ENCODE assay signal across 17 mouse cellular contexts in the genomic region with DNA sequence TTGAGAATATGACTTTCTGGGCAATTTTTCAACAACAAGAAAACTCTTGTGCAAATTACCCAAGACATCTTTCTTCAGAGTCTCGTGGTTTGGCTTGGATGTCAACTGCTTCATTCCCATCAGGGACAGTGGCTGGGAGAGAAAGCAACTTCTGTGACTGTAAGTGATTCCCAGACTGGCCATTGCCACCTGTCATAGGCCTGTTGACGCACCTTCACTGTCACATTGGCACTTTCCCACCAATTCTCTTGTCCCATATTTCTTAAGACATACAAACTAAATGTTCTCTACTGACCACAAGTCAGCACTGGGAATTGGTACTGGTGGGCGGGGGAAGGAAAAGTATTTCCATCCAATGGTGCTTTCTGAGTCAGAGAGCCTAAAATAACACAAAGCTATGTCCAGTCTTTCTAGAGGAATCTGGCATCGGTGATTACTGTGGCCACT.
A peak's percentile ranks its signal among the peaks of the same experiment; 100 is the strongest.
DNase-seq lines count a peak whose midpoint lies in the region; ATAC-seq lines count a peak whose summit lies in the region.
"Had no signal": no experiment of that assay in that cellular context is flagged by ENCODE, and none has a peak within 500 bp of the region (broad histone marks: within the 10 kb centered on the region; RNA-seq: fewer than 3 reads in every experiment).

No protein-coding gene starts in this region.

- H3K4me3 ChIP-seq in forebrain, embryonic 11.5 days (ENCODE audit: low read depth, low read length), result no peak overlapping the region
- H3K4me3 ChIP-seq: embryonic facial prominence, embryonic 13.5 days; hindbrain, embryonic 12.5 days; limb, embryonic 12.5 days had no signal

- 87% methylated on average over 4 of the region's 4 CpGs for WGBS in forebrain, embryonic 11.5 days

- H3K9me3 ChIP-seq in forebrain, embryonic 11.5 days (ENCODE audit: control insufficient read depth, low read length), result no peaks in the 10 kb centered on the region
- H3K9me3 ChIP-seq: embryonic facial prominence, embryonic 13.5 days; hindbrain, embryonic 12.5 days; limb, embryonic 12.5 days had no signal

- H3K36me3 ChIP-seq in forebrain, embryonic 11.5 days (ENCODE audit: control insufficient read depth, insufficient read depth, low read length), result no peaks in the 10 kb centered on the region
- H3K36me3 ChIP-seq: embryonic facial prominence, embryonic 13.5 days; hindbrain, embryonic 12.5 days; limb, embryonic 12.5 days had no signal

- intact Hi-C loops in gastrocnemius, postnatal 14 days (cut with DNase I; ENCODE audit: low total_unique reads), result no loop called here
- intact Hi-C loops in heart, postnatal 14 days (cut with DNase I), result loop anchor here (2.0 to 5.0 kb wide), 2 partner anchors 28 to 37 kb away; no protein-coding TSS in a partner anchor

- H3K27me3 ChIP-seq in forebrain, embryonic 11.5 days (ENCODE audit: control insufficient read depth, insufficient read depth, low read length), result no peaks in the 10 kb centered on the region
- H3K27me3 ChIP-seq: embryonic facial prominence, embryonic 13.5 days; hindbrain, embryonic 12.5 days; limb, embryonic 12.5 days had no signal

- H3K4me1 ChIP-seq in forebrain, embryonic 11.5 days (replicated peaks; ENCODE audit: control insufficient read depth, insufficient read depth, low read length), result no peaks in the 10 kb centered on the region
- H3K4me1 ChIP-seq: embryonic facial prominence, embryonic 13.5 days; hindbrain, embryonic 12.5 days; limb, embryonic 12.5 days had no signal

- H3K9ac ChIP-seq in forebrain, embryonic 11.5 days (ENCODE audit: low read length), result no peak overlapping the region
- H3K9ac ChIP-seq: embryonic facial prominence, embryonic 13.5 days; hindbrain, embryonic 12.5 days; limb, embryonic 12.5 days had no signal

- ATAC-seq in monocyte, adult 5-6 weeks (replicated peaks; ENCODE audit: insufficient number of reproducible peaks, low FRiP score, low TSS enrichment, poor library complexity, severe bottlenecking), result no peak
- ATAC-seq in forebrain, embryonic 11.5 days (replicated peaks; ENCODE audit: low FRiP score), result no peak
- ATAC-seq: CD4-positive, CD25-positive, alpha-beta regulatory T cell, adult 4 months; intestine, postnatal 0 days had no signal

- no peak overlapping the region for H3K27ac ChIP-seq in forebrain, embryonic 11.5 days (ENCODE audit: low read depth, low read length)
- H3K27ac ChIP-seq: embryonic facial prominence, embryonic 13.5 days; hindbrain, embryonic 12.5 days; limb, embryonic 12.5 days; stomach, postnatal 0 days had no signal

- DNase-seq in kidney, adult 18-20 months, result peak; percentile 3
- no peak for DNase-seq in kidney, adult 11 months
- peak; percentile 74 for DNase-seq in Muller cell, postnatal 12 days (ENCODE audit: inconsistent ontology term)
- DNase-seq in gastrocnemius, postnatal 14 days, result peak; percentile 41
- peak; percentile 35 to 40 for DNase-seq in heart, postnatal 14 days
- DNase-seq in neural tube, embryonic 10.5 days (ENCODE audit: extremely low spot score, low spot score), result no peak
- DNase-seq in forebrain, embryonic 11.5 days (ENCODE audit: low spot score), result no peak
- DNase-seq: cerebellum, adult 9-10 months; right cerebral cortex, postnatal 14 days; thymus, postnatal 4 days had no signal

- no peak overlapping the region for H3K4me2 ChIP-seq in forebrain, embryonic 11.5 days (ENCODE audit: low read depth, low read length, severe bottlenecking)
- H3K4me2 ChIP-seq: embryonic facial prominence, embryonic 13.5 days; hindbrain, embryonic 12.5 days; limb, embryonic 12.5 days had no signal

Comparison
In these comparisons a context has a peak if more than half of its experiments do, and no peak if none do; other contexts are left out.
1. DNase-seq: peak in kidney, adult 18-20 months (single experiment), Muller cell, postnatal 12 days (single experiment), gastrocnemius, postnatal 14 days (single experiment) and heart, postnatal 14 days (2 of 2); none in kidney, adult 11 months (single experiment), neural tube, embryonic 10.5 days (single experiment) and forebrain, embryonic 11.5 days (single experiment).